In genomic region chr11:95750995-95751394, GRCm38 (mm10) we compare ENCODE assay signal across 9 mouse cellular contexts. TPM values are rescaled to one million over a fixed set of nuclear protein-coding genes. Genes with fewer than 3 reads are reported as not detected.
DNase-seq lines count a peak whose midpoint lies in the region; ATAC-seq and TF ChIP-seq lines count a peak whose summit lies in the region.
"Had no signal": no experiment of that assay in that cellular context is flagged by ENCODE, and none has a peak within 500 bp of the region (broad histone marks: within the 10 kb centered on the region; RNA-seq: fewer than 3 reads in every experiment).

No protein-coding gene starts in this region.

- H3K4me1 ChIP-seq in lung, embryonic 16.5 days (replicated peaks; ENCODE audit: control insufficient read depth, insufficient read depth, low read length): no peaks in the 10 kb centered on the region

- POLR2A ChIA-PET in Patski (lab: Charles Lee): interaction anchor here (0.6 to 1.0 kb wide), 3 partner anchors 14 to 1632 kb away, joined by 3 to 5 read pairs (median 5); no protein-coding TSS in a partner anchor

- CTCF ChIA-PET in Patski (lab: Charles Lee): interaction anchor here (0.7 to 2.2 kb wide), 15 partner anchors 11 to 219 kb away, joined by 3 to 32 read pairs (median 3); no protein-coding TSS in a partner anchor

- ATAC-seq in Patski: no peak
- peak; percentile 71 for ATAC-seq in granulocyte monocyte progenitor cell, adult 5-6 weeks (replicated peaks; ENCODE audit: poor library complexity, severe bottlenecking)
- peak; percentile 51; the same call in 1 of the 2 replicates for ATAC-seq in lung, embryonic 16.5 days (ENCODE audit: low read depth)

- WGBS in lung, embryonic 16.5 days: 8% methylated on average over 1 of the region's 1 CpGs

- no peak overlapping the region for H3K4me2 ChIP-seq in lung, embryonic 16.5 days (ENCODE audit: low read depth, low read length)
- H3K4me2 ChIP-seq: limb, embryonic 12.5 days had no signal

- DNase-seq in CD8-positive naive resting alpha-beta T cell, adult 2 months (ENCODE audit: low read depth in 2 of 2, low spot score in 2 of 2): peak; percentile 79 to 80
- no peak for DNase-seq in Patski (ENCODE audit: low read depth, low spot score)
- DNase-seq in cerebellum, postnatal 14 days: peak; percentile 92 to 94
- DNase-seq in layer of hippocampus, adult 11-12 months (ENCODE audit: low spot score): peak; percentile 87
- DNase-seq in right cerebral cortex, postnatal 25 days: peak; percentile 36
- DNase-seq in urinary bladder, postnatal 4 days (ENCODE audit: low spot score in 2 of 2): peak; percentile 50 to 84

- H3K9me3 ChIP-seq in lung, embryonic 16.5 days (ENCODE audit: control insufficient read depth, low read length): no peaks in the 10 kb centered on the region

- no peak overlapping the region for H3K9ac ChIP-seq in lung, embryonic 16.5 days (ENCODE audit: low read length)
- H3K9ac ChIP-seq: limb, embryonic 12.5 days had no signal

- H3K4me3 ChIP-seq in lung, embryonic 16.5 days (ENCODE audit: low read length): no peak overlapping the region
- H3K4me3 ChIP-seq: limb, embryonic 12.5 days had no signal

- peaks cover 20% of the 10 kb centered on the region; the same call in 1 of the 2 replicates for H3K36me3 ChIP-seq in lung, embryonic 16.5 days (ENCODE audit: control insufficient read depth, insufficient read depth, low read length)

- H3K27me3 ChIP-seq in Patski: no peaks in the 10 kb centered on the region
- H3K27me3 ChIP-seq in lung, embryonic 16.5 days (ENCODE audit: control insufficient read depth, insufficient read depth, low read depth, low read length): no peaks in the 10 kb centered on the region
- H3K27me3 ChIP-seq: limb, embryonic 12.5 days had no signal

- in situ Hi-C loops in Patski (cut with MboI; ENCODE audit: low pct_unique_long_range_greater_than_20kb): loop anchor here (5.0 kb wide), 2 partner anchors 64 to 219 kb away; no protein-coding TSS in a partner anchor

- no peak overlapping the region for H3K27ac ChIP-seq in lung, embryonic 16.5 days (ENCODE audit: low read length)
- H3K27ac ChIP-seq: limb, embryonic 12.5 days had no signal

- peak; percentile 93 for TF ChIP-seq CTCF in Patski (IDR thresholded peaks at IDR 0.05)

RNA-seq across cellular contexts. Expression of gene B130006D01Rik, which starts 27.6 kb away (rescaled TPM):
- polyA plus RNA-seq in Patski (2021): 0.04 TPM
- total RNA-seq in granulocyte monocyte progenitor cell, adult 5-6 weeks (2014; fragmentation: Nextera tagmentation): 4.4 and 5.7 TPM in 2 replicates
- total RNA-seq in granulocyte monocyte progenitor cell, adult 5-6 weeks (2017): 1.0 and 1.2 TPM in 2 replicates
- 1.1 and 1.4 TPM in 2 replicates for polyA plus RNA-seq in lung, embryonic 16.5 days (2015; fragmentation: Nextera tagmentation; extraction: Ambion mirVana)

RNA-seq across cellular contexts. Expression of gene Zfp652, which starts 38.5 kb away (rescaled TPM):
- 26.4 TPM for polyA plus RNA-seq in Patski (2021)
- total RNA-seq in granulocyte monocyte progenitor cell, adult 5-6 weeks (2014; fragmentation: Nextera tagmentation): 39.1 and 39.4 TPM in 2 replicates
- total RNA-seq in granulocyte monocyte progenitor cell, adult 5-6 weeks (2017): 17.7 and 18.5 TPM in 2 replicates
- 21.7 and 23.2 TPM in 2 replicates for polyA plus RNA-seq in lung, embryonic 16.5 days (2015; fragmentation: Nextera tagmentation; extraction: Ambion mirVana)
